Mouse (Mus musculus) ES-E14 (cell line): ENCODE results near the gene Reln. TPM values are rescaled to one million over a fixed set of nuclear protein-coding genes. Genes with fewer than 3 reads are reported as not detected.

Experiments
- DNase-seq: peaks from one replicate; pipeline ENCODE4 v3.0.0-alpha.2; 2013; ENCODE audit warnings: low read depth, low spot score
- H3K27ac ChIP-seq: 2 replicates; pipeline ENCODE4 v1.5.1; 2012; ENCODE audit warnings: low read depth, mild to moderate bottlenecking, low read length, moderate library complexity, mixed read lengths; ENCODE audit not compliant: poor library complexity, insufficient read depth, severe bottlenecking
- H3K36me3 ChIP-seq: 2 replicates; pipeline ENCODE4 v1.6.1; 2012; ENCODE audit warnings: mild to moderate bottlenecking, low read length, moderate library complexity, mixed read lengths; ENCODE audit not compliant: control insufficient read depth, poor library complexity, insufficient read depth, severe bottlenecking
- H3K4me1 ChIP-seq, 2 experiments: fragments of 150-350 bp in 1 of 2; sonication (generic) in 1 of 2; 2 replicates each; pipeline ENCODE4 v1.6.1; 2012; ENCODE audit warnings: low read length in 2 of 2, mild to moderate bottlenecking in 1 of 2, mixed read lengths in 1 of 2; ENCODE audit not compliant: control insufficient read depth in 2 of 2, insufficient read depth in 2 of 2, poor library complexity in 1 of 2
- H3K4me3 ChIP-seq, 2 experiments: fragments of 150-350 bp in 1 of 2; sonication (generic) in 1 of 2; 2 replicates each; pipeline ENCODE4 v1.5.1; 2012; ENCODE audit warnings: low read length in 2 of 2, low read depth in 1 of 2, mild to moderate bottlenecking in 1 of 2, mixed read lengths in 1 of 2; ENCODE audit not compliant: insufficient read depth in 1 of 2, poor library complexity in 1 of 2, severe bottlenecking in 1 of 2
- H3K9ac ChIP-seq: 2 replicates; pipeline ENCODE4 v1.6.1; 2012; ENCODE audit warnings: low read depth, mild to moderate bottlenecking, low read length, mixed read lengths; ENCODE audit not compliant: poor library complexity, insufficient read depth, severe bottlenecking
- H3K9me3 ChIP-seq: fragments of 150-350 bp; sonication (generic); 2 replicates; pipeline ENCODE4 v1.6.1; 2012; ENCODE audit warnings: low read depth, mild to moderate bottlenecking, low read length; ENCODE audit not compliant: control insufficient read depth, insufficient read depth
- CHD2 ChIP-seq: IDR thresholded peaks from 2 replicates; pipeline ENCODE4 v1.6.1; 2014; ENCODE audit warnings: mild to moderate bottlenecking, low read depth, low read length, inconsistent platforms
- HCFC1 ChIP-seq: IDR thresholded peaks from 2 replicates; pipeline ENCODE4 v1.6.1; 2012; ENCODE audit warnings: low read length, inconsistent platforms, borderline replicate concordance; ENCODE audit not compliant: insufficient read depth
- MAFK ChIP-seq: IDR thresholded peaks from 2 replicates; pipeline ENCODE4 v1.6.1; 2014; ENCODE audit warnings: mild to moderate bottlenecking, low read depth, low read length, inconsistent platforms; ENCODE audit not compliant: insufficient read depth
- ZC3H11A ChIP-seq: IDR thresholded peaks from 2 replicates; pipeline ENCODE4 v1.6.1; 2012; ENCODE audit warnings: low read depth, mild to moderate bottlenecking, inconsistent platforms, low read length, borderline replicate concordance
- ZNF384 ChIP-seq: IDR thresholded peaks from 2 replicates; pipeline ENCODE4 v1.6.1; 2012; ENCODE audit warnings: low read depth, low read length, inconsistent platforms
- in situ Hi-C, 2 experiments: fragments of 600-800 bp; cut with MboI; formaldehyde crosslinking; loops; one replicate each; pipeline ENCODE4 v1.15.1; 2025; ENCODE audit warnings: low sequenced_read_pairs in 2 of 2, inconsistent platforms in 1 of 2; ENCODE audit not compliant: unreplicated experiment in 2 of 2
- total RNA-seq: library from RNA; depleted of rRNA; stranded (reverse); fragments of 300-350 nt; gene quantifications from 2 replicates; pipeline ENCODE4 v1.2.3, GENCODE M21; 2012

Reln gene
- total RNA-seq, 1 experiment = 2.1 TPM

DNA sequence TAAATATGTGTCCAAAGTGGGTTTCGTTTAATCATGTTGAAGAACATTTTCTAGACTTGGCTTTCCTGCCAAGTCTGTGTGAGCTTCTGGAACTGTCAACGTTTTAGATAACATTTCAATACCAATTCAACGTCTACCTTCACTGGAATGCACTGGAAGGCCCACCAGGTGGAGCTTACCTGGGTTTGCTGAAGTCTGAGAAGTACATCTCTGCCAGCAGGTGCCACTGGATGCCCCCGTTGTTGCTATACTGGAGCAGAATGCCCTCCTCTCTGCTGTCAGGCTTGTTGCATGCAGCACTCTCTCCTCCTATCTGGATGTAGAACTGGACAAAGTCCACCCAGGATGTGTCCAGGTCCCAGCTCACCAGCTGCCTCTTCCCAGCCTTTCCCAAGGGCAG, 340.6 kb downstream of the Reln start:
- no peak for TF ChIP-seq CHD2
- no peak for TF ChIP-seq ZC3H11A
- TF ChIP-seq MAFK = no peak
- TF ChIP-seq HCFC1 = no peak
- no peak for TF ChIP-seq ZNF384

DNA sequence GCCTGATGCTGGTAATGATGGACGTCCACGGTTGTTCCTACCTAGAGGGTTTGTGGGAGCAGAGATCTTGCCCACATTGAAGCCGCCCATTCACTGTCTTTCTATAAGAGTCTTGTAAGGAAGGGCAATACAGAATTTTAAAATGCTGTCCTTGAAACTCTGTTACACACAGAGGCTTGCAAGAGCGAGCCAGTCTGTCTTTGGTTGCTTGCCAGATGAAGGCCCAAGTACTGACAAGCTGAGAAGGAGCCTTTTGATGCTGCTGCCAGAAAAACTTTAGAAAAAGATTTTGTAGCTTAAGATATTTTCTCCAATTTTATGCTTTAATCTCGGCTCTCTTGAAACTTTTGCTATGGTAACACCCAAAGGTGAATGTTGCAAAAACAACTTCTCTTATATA, 356.8 kb downstream of the Reln start:
- no peak for DNase-seq
- no peak overlapping the region for H3K4me3 ChIP-seq
- H3K36me3 ChIP-seq = no peaks in the 10 kb centered on the region
- H3K9me3 ChIP-seq = no peaks in the 10 kb centered on the region
- H3K4me1 ChIP-seq = no peaks in the 10 kb centered on the region
- TF ChIP-seq MAFK = no peak
- TF ChIP-seq ZNF384 = no peak
- no peak for TF ChIP-seq HCFC1
- no peak for TF ChIP-seq CHD2
- no peak for TF ChIP-seq ZC3H11A
- no peak overlapping the region for H3K27ac ChIP-seq
- no peak overlapping the region for H3K9ac ChIP-seq
- in situ Hi-C loops = no loop called here

More for the DNA sequence above, 340.6 kb downstream of the Reln start:
- H3K9me3 ChIP-seq = no peaks in the 10 kb centered on the region
- in situ Hi-C loops = no loop called here
- H3K27ac ChIP-seq = no peak overlapping the region
- peaks cover 0 to 2% of the 10 kb centered on the region in 2 experiments; a peak in 1 of 4 replicates for H3K4me1 ChIP-seq
- no peak overlapping the region for H3K4me3 ChIP-seq
- H3K36me3 ChIP-seq = no peaks in the 10 kb centered on the region
- H3K9ac ChIP-seq = no peak overlapping the region
- DNase-seq = no peak

DNA sequence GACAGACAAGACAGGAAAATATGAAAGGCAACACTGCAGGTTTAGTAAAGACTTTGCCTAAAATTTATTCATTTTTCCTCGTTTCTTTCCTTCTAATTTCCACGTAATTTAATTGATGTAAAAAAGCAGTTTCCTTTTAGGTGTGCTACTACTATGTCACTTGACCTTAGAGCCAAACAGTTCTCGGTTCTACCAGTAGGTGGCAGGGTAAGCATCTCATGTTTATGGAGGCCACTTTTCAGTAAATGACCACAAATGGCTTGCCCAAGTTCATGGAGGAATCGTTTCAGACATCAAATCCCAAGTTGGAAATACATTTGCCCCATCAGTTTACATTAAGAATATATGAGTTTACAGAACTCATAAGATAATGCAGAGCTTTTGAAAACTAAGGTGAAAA, 358.2 kb downstream of the Reln start:
- Histone ChIP-seq H3K9ac (no peak overlapping the region), H3K27ac (no peak overlapping the region), H3K36me3 (no peaks in the 10 kb centered on the region), H3K9me3 (no peaks in the 10 kb centered on the region), H3K4me1 (no peaks in the 10 kb centered on the region), H3K4me3 (no peak overlapping the region)
- in situ Hi-C loops = no loop called here
- peak; percentile 38 for DNase-seq
- TF ChIP-seq ZC3H11A (peak; percentile 87), ZNF384 (no peak)

GRCm38 (mm10) chr5:21983021-21983667, 361.4 kb downstream of the Reln start:
- Histone ChIP-seq H3K9me3 (no peaks in the 10 kb centered on the region), H3K4me3 (no peak overlapping the region), H3K36me3 (no peaks in the 10 kb centered on the region), H3K27ac (no peak overlapping the region), H3K4me1 (no peaks in the 10 kb centered on the region), H3K9ac (no peak overlapping the region)
- DNase-seq = no peak
- TF ChIP-seq ZC3H11A (no peak), ZNF384 (no peak), CHD2 (no peak), MAFK (no peak), HCFC1 (no peak)
- in situ Hi-C loops = no loop called here

DNA sequence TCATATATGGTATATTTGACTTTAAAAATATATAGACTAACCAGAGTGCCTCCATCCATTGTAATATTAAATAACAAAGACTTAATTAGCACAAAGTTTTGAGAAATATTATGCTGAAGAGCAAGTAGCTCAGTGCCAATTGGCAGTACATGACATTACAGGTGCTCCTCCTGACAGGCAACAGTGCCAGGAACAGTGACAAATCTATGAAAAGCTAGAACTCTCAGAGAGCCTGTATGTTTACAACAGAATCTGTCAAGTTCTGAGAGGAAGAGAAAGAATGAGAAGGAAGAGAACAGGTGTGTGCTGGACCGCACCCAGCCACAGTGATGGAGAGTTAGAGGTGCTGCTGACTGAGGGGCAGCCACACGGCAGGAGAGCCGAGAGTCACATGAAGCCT, 363.3 kb downstream of the Reln start:
- no peak for DNase-seq
- no peak overlapping the region for H3K27ac ChIP-seq

More for the DNA sequence above, 363.3 kb downstream of the Reln start:
- H3K36me3 ChIP-seq = no peaks in the 10 kb centered on the region
- H3K9ac ChIP-seq = no peak overlapping the region
- no peaks in the 10 kb centered on the region for H3K9me3 ChIP-seq
- in situ Hi-C loops = no loop called here
- no peak for TF ChIP-seq MAFK
- TF ChIP-seq ZC3H11A = no peak
- TF ChIP-seq ZNF384 = no peak
- no peak for TF ChIP-seq CHD2
- no peak overlapping the region for H3K4me3 ChIP-seq
- no peaks in the 10 kb centered on the region for H3K4me1 ChIP-seq
